Mouse (Mus musculus): Measurements from ENCODE around the gene Gm21954. TPM values are rescaled to one million over a fixed set of nuclear protein-coding genes. Genes with fewer than 3 reads are reported as not detected.

The Gm21954 gene
- total RNA-seq (2021), result not detected

DNA sequence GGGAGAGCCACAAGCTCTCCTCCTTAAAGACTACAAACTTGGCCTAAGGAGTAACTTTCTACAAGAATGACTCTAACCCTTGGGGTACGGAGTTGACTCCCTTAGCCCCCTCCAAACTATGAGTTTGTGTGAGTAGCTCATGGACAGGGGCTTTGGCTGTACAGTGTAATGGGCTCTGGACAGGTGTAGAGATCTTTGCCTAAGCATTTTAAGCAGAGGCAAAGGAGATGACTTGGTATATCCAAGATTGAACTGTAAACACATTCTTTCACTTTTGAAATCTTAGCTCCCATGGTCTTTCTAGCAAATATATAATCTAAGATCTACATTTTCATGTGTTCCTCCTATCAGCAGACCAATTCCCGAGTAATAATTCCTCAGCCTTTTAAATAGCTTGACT is at the start of gene Gm21954:
Gm21954 (minus strand) TSS at position 101 of the 400 bp plus-strand sequence.
- DNase-seq, result no peak

DNA sequence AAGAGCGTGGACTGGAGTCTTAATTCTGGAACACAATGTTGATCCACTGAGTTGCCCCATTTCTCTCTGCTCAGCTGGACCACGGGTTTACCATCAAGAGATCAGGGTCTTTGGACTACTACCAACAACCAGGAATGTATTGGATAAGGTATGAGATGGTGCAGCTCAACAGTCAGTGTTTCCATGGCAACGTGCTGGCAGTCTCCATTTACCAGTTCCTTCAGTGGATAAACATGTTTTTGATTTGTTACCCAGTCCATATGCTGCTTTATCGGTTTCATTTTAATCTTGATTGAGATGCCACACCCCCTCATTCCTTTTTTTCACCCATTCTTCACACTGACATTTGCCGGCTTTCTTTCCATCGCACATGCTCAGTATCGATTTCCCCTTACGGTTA is 49.8 kb upstream of the Gm21954 start:
- no peak for DNase-seq

DNA sequence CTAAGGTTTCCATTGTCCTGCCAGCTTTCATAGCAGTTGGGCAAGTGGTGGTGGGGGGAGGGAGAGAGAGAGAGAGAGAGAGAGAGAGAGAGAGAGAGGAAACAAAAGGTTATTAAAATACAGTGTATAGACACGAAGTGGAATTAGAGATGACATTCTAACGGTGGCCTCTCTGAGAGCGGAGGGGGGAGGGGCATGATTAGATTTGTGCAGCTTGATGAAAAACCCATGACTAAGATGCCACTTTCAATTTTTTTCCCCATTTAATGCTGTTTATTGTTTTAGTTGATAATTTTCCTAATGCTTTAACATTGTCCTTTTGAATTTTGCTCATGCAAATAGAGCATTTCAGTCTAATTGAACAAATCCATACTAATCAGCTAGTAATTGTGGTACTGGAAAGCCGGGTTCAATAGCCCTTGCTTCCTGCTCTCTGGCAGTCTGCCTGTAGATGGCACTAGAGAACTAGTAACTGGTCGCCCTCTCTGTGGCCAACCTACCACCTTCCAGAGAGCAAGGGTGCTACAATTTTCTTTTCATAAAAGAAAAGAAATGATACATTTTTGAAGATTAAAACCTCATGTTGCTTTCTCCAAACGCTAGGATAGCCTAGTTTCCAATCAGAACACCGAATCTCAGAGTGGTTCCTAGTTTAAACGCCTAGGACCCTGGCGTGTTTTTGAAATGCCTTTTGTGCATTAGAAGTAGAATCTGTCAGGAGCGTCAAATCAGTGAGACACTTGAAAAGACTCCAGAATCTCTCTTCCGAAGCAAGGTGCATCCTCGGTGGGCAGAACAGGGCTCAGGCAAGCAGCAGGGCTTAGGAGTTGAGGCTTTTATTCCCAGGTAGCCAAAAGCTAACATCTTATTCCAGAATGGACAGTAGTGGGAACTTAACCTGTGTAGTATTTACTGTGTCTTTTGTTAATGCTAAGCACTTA is 48.5 kb upstream of the Gm21954 start:
- DNase-seq, result peak; percentile 61 to 67

DNA sequence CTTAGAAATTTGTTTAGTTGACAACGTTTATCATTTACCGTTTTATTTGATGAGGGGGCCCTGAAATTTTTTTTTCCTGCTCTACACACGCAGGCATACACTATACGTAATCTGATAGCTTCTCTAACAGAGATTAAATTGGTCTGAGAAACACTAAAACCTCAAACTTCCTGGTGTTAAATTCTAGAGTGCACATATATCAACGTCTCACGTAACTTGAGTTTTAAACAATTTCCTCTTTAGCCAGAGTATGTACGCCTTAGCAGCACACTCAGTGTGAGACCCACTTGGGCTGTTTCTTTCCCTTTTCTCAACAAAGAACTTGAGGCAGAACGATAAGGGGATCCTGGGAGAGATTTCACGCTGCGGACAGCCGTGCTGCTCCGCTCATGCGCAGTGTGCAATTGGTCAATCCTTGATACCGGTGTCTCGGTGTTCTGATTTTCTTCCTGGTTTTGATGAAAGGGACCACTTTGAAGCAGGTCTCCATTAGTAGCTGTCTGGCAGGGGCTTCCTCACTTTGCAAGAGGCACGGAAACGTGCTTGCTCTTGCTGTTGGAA is 45.5 kb upstream of the Gm21954 start:
- no peak for DNase-seq

DNA sequence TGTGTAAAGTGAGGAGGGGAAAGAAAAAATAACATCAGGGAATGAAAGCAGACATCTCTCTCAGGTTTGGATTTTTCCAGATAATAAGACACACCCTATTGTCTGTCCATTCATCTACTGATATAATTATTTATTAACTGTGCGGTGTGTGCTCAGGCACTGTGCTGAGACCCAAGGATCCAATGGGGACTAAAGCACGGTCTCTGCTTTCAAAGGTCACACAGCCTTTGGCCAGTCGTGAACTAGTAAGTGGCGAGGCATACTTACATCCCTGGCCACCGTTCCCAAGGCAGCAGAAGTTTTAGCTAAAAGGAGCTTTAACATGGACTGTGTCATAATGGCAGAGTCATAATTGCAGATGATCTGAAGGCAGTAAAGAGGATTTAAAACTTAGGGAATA is 44.0 kb upstream of the Gm21954 start:
- DNase-seq, result no peak

DNA sequence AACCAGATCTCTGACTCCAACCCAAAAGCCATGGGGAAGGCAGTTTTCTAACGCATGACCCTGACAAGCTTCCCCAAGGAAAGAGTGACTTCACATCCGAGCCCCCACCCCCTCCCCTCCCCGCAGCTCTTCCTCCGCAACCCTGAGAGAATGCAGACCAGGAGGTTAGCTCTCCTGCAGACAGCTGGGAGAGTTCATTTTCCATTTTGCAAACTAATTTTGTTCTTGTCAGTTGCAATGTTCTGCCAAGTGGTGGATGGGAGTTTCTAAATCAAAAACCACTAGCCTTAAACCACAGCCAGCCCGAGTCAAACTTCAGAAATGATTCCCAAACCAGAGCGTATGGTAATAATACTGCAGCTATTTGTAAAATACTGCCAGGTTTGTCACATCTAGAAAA is 39.6 kb upstream of the Gm21954 start:
- DNase-seq, result no peak

DNA sequence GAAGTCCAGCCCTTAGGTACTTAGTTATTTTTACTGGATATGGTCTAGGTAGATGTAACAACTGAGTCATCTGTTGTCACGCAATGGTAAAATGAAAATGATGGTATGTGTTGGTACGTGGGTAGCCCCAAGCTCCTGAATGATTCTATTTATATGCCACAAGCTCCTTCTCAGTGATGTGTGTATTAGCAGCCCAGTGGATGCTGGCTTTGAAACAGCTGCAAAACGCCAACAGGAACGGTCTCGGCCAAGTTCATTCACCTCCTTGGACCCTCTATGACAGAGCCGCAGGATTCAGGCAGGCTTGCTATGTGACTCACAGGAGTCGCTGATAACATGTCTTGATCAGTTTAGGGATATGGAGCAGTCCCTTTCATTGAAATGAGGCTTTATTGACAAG is 38.2 kb upstream of the Gm21954 start:
- no peak for DNase-seq

DNA sequence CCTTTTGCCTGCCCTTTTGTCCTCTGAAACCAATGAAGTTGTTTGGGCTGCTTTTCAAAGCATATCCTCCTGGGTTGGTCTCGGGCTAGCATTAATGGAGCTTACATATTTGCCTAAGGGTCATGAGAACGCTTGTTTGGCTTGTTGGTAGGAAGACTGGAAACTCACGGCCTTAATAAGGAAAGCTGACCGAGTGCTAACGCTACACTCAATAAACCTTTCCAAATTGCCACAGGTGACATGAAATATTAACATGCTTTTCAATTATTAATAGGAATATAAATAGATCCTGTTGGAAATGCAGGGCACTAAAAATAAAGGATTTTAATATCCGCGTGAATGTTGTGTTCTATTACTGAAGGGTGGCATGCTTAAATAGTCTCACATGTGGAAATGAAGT is 27.3 kb upstream of the Gm21954 start:
- no peak for DNase-seq

DNA sequence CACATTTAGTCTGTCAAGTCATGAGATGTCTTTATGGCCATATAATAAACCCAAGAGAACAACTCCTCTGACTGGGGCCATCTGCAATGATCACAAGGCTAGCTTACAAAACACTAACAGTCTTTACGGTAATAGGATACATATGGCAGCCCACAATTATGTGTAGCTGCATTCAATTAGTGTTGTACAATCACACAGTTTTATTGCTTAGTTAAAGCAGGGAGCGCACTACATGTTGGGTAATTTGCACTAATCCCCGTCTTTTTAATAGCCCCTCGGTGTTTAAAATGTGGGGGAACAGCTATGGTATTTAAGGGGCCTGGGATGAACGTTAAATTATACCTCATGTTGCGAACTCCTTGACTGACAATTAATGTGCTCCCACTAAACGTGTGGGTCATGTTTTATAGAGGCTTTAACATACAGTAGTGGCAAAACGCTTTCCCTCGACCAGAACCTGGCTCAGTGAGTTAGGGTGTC is 24.5 kb upstream of the Gm21954 start:
- no peak for DNase-seq

DNA sequence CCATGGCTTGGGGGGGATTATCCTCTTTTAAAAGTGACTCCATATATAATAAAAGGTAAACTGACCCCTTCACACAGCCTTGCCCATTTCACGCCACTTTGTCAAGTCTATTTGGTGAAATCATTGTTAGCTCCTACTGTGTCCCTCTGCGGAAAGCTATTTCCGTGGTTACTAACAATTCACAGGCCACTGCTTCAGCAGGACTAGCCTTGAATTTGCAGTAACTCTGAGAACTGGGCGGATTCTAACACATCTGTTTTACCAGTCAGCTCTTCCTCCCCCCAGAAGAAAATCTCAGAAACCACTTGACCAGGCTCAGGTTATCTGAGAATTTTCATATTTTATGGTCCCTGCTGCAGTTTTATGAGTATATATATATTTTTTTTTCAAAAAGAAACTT is 23.9 kb upstream of the Gm21954 start:
- no peak for DNase-seq

DNA sequence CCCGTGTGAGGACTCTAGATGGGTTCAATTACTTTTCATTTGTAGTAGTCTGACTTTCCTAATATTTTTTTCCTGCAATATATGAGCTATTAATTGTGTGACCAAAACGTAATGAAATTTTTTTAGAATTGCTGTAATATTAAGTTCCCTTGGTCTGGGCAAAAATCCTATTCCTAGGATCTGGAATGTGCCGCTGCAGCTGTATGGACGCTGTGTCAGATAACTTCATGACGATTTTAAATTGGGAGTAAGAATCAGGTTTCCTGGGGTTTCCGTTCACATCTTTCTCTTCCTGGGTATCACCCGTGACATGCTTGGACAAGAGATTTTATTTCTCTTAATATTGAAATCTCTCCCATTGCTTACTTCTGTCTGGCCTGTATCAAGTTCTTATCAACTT is 23.2 kb upstream of the Gm21954 start:
- DNase-seq, result no peak

DNA sequence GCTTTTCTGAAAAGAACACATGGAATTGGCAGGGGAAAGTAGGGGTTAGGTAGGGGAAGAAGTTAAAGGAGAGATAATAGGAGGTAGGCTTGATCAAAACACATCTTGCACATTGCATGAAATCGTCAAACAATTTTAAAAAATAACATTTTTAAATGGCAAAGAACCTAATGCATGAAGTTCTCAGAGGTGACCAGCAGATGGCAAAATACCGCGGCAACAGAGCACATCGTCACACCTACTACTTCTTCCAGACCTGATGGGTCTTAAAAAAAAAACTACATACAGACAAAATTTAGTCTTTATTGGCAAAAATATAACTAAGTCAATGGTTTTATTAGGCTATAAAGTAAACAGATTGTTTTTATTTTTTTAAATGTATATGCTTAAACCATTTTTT is 22.3 kb upstream of the Gm21954 start:
- DNase-seq, result no peak

DNA sequence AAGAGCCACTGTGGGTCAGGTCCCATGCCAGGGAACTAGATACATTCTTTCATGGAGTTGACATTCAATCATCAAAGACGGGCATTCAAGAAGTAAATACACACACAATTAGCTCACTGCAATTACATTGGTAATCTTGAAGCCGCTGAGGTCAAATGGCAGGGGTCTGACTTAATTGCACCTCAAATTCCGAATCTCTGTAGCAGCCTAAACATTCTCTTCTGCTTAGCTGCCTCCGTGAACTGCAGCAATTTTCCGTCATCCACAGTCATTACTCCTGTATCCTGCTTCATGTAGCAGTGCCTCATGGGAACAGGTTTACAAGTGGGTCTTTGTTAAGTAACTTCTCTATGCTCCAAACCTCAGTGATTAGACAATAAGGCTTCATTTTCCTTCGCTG is 20.0 kb upstream of the Gm21954 start:
- DNase-seq, result no peak

DNA sequence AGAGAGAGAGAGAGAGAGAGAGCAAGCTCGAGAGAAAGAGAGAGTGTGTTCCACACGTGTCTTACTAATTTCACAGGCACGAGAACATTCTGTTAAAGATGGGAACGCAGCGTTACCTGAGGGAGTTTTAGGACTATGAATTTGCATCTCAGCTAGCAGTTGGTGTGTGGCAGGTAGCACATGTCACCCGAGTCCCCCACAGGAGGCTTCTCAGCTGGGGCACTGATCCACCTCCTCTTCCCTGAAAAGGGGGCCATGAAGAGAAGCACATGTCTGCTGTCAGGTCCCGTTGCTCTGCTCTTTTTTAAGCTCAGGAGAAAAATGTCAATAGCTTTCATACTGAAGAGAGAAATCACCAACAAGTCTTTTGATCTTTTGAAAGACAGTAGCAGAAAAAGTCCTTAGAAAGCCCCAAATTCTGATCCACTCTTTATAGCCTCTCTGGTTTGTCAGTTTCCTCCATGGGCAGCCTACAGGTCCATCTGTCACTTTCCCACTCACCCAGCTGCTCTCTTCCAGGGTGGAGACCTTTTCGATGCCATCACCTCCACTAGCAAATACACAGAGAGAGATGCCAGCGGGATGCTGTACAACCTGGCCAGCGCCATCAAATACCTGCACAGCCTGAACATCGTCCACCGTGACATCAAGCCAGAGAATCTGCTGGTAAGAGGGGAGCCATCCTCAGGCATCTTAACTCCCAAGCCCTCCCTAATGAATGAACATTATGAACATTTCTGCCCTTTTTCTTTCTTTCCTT is 17.4 kb upstream of the Gm21954 start:
- DNase-seq, result peak in 1 of 2 experiments; percentile 53

DNA sequence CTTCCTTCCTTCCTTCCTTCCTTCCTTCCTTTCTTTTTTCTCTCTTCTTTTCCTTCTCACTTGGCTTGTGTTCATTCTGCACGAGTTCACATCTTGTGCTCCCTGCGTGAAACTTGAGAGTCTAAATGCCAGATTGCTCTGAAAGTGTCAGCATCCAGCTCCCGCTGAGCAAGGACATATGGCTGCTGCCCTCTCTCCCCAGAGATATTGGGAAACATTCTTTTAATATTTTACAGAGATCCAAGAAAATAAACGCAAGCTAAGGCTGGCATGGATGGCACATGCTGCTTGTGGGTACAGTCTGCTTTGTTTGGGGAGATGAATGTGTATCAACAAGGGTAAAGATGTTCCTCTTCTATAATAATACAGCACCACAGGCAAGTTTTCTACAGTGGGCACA is 11.3 kb upstream of the Gm21954 start:
- DNase-seq, result no peak

DNA sequence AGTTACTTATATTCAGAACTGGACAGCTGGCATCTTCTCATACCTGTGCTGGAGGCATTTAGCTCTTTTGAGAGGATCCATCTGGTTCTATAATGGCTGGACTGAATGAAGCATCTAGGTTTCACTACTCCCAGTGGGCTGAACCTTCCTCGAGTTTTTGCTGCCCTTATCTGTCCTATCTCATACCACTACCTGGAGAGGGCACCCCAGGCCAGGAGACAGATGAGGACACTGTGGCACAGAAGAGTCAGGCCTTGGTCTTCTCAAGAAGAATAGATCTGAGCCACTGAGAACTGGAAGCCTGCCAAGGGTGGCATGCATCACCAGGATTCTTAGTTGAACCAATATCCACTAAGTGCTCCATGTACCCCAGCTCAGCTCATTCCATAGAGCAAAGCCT is 9.1 kb upstream of the Gm21954 start:
- DNase-seq, result no peak

DNA sequence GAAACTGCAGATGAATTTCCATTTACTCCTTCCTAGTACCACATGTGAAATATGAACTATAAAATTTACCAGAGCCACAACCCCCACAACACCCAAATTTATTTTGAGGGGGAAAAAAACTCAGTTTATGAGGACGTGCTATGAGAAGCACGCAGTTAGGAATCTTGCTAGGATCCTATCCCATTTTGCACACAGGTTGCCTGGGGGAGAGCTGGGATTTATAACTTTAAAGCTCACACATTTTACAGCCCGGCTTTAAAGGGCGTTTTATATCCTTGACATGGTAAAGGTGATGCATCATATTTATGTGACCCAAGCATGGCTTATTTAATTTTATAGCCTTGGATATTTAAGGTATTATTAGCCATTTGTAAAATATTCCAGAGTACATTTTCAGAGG is 7.3 kb upstream of the Gm21954 start:
- DNase-seq, result no peak

DNA sequence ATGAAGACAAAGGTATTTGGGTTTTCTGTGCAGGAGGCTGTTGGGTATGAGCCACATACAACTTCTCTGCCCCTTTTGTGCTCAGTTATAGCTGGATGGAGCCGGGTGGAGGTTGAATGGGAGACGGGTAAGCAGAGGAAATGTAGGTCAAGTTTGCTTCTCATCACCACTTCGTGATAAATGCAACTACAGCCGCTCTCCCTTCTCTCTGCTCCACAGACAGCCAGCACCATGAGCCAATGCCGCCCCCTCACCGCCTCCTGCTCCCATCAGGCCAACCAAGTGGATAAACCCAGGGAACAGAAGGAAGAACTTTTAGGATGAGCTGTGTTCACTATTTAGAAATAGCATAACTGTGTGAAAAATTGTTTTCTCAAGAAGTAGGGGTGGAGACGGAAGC is 4.7 kb upstream of the Gm21954 start:
- peak; percentile 80 to 86 for DNase-seq

DNA sequence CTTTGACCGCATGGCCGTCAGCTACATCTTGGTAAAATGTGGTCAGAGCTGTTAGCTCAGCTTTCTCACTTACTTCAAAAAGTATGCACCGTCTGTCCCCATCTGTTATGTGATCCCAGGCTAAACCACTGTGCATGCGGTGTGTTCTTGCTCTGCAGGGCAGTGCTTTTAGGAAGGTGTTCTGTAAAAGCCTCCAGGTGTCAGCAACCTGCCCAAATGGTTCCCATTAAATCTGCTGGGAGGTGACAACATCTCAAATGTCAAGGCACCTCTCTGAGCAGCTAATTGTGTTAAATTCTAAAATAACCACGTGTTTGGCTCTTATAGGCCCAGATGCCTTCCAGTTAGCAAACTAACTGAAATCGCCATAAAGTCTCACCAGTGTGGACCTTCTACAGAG is 1.1 kb upstream of the Gm21954 start:
- DNase-seq, result no peak

DNA sequence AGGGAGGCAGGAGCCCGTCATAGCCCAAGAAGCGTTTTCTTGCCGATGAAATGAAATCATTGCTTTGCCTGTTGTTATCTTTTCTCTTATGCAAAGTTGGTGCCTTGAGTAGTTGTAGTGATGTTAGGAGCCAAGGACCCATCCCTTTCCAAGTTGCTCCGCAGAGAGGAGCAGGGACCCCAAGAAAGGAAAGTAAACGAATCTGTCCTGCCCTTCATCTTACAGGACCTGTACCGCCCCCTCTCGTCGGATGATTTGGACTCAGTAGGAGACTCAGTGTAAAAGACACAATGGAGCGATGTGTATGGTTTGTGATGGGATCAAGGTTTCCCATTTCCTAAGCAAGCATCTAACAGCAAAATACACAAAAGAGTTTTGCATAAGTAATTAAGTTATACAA is 5.7 kb downstream of the Gm21954 start:
- DNase-seq, result no peak

DNA sequence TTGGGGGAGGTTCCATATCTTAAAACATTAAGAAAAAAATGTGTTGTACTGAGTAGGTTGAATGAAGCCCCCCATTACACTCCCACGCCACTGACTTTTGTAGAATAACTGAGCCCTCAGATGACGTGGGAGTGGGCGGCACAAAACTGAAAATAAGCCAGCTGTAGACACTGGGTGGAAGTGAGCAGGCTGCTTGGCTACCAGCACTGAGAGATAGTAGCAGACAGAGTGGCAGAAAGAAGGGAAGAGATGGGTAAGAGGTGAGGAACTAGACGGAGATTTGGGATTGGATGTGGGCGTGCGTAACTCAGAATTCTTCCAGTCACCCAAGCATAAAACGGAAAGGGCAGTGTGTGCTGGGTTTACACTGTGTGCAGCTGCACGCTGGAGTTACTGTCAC is 6.2 kb downstream of the Gm21954 start:
- DNase-seq, result no peak

DNA sequence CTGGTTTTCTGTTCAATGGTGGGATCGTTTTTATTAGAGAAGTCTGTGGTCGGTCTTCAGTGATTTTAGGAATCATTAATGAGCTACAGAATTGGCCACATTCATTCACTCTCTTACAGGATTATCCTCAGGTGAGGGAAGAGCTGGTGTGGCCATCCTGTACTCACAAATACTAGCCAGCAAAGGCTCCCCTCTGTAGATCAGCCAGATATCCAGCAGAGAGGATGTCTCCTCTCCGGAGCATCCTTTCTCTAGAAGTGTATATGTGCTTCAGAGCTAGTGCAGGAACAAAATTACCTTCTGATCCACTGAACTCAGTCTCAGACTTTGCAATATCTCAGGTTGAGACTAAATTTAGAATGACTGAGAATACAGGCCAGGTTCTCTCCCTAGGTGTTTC is 7.8 kb downstream of the Gm21954 start:
- DNase-seq, result no peak

DNA sequence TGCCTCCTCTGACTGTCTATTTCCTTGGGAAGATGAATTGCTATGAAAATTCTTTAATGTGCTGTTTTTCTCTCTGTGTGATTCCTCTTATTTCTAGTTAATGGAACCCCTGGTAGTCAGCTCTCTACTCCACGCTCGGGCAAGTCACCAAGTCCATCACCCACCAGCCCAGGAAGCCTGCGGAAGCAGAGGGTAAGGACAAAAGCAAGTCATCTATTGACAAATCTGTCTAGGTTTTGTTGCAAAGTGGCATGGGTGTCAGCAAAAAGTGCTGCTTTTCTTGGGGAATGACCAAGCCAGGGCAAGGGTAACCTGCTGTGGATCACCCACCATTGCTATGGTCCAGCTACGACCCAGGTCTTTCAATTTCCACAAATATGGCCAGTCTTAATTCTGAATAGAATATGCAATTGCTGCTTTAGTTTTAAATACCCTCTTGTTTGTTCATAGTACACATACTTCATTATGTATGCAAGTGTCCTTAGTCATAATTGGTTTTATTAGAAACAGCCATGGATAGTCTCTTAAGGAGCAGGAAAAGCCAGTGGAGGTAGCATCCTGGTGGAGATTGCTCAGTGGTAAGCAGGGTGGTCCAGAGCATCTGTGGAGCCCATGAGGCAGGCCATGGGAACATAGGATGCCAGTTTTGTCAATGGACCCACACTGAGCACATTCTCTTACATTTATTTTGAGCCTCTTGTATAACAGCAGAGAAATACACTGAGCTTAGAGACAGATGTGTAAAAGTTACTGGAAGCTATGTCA is 8.9 kb downstream of the Gm21954 start:
- DNase-seq, result no peak
